Mouse (Mus musculus) right cerebral cortex, postnatal 36 days (tissue): ENCODE data around the gene Polr2m.

Source experiments
- DNase-seq, 2 experiments: peaks; one replicate each; pipeline ENCODE4 v3.0.0; 2022; ENCODE audit warnings: low spot score in 2 of 2, mixed read lengths in 1 of 2

Gene Polr2m

GRCm38 (mm10) chr9:71475536-71475935 is 10.2 kb downstream of the Polr2m start:
- DNase-seq: no peak

- no peak for DNase-seq
Observed at GRCm38 (mm10) chr9:71467434-71467833, 18.3 kb downstream of the Polr2m start.

- no peak for DNase-seq
Observed at GRCm38 (mm10) chr9:71466111-71466510, 19.6 kb downstream of the Polr2m start.

- no peak for DNase-seq
Observed at GRCm38 (mm10) chr9:71463072-71463667, 22.6 kb downstream of the Polr2m start.

GRCm38 (mm10) chr9:71456738-71457137 is 29.0 kb downstream of the Polr2m start:
- DNase-seq: no peak

- no peak for DNase-seq
Observed at GRCm38 (mm10) chr9:71453917-71454316, 31.8 kb downstream of the Polr2m start.

GRCm38 (mm10) chr9:71453352-71453751 is 32.4 kb downstream of the Polr2m start:
- no peak for DNase-seq

- no peak for DNase-seq
Observed at GRCm38 (mm10) chr9:71450626-71451025, 35.1 kb downstream of the Polr2m start.

GRCm38 (mm10) chr9:71447573-71447972 is 38.2 kb downstream of the Polr2m start:
- DNase-seq: peak; percentile 39 to 50

GRCm38 (mm10) chr9:71445308-71445707 is 40.4 kb downstream of the Polr2m start:
- no peak for DNase-seq

GRCm38 (mm10) chr9:71438146-71438545 is 47.6 kb downstream of the Polr2m start:
- no peak for DNase-seq
